Mouse (Mus musculus) T-cell, adult 2 months (primary cell): ENCODE data around the gene Atp5h.

Experiments used
- DNase-seq: peaks from one replicate; pipeline ENCODE4 v3.0.0; 2022; ENCODE audit warnings: low spot score

The Atp5h gene

DNA sequence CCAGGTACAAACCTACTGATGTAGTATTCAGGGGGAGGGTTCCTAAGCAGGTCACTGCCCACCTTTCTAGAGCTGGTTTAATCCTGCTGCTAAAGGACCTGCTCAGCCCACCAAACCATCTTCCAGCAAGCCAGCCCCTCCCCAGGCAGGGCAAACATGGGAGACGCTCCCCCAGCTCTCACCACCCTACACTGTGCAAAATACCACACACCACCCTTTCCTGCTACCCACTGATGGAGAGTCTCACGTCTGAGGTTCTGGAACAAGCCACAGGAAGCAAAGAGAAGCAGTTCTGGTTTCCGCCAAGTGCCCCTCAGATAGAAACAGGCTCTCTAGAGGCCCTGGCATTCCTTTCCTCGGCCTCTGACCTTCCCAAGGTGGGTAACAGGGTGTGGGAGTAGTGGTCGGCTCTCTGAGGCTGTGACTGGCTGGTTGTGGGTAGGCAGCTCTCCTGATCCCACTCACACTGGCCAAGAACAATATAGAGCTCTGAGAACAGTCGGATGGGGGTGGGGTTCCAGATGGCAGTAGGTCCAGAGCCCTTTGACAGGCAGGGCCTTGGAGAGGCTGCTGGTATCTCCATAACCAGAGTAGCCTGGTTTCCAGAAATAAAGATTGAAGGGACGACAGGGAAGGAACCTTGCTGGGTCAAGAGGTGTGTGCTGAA, 53.6 kb downstream of the Atp5h start:
- peak; percentile 30 for DNase-seq
